Mouse (Mus musculus): Measurements from ENCODE around the gene Platr25.
"Not testable (repeated sequence)": the region's sequence is repeated elsewhere in the genome, so short reads cannot be mapped to it uniquely, and the experiment has no call there.

- TF ChIP-seq CTCF (IDR thresholded peaks at IDR 0.05; ENCODE audit: low read depth, low read length); POLR2A (IDR thresholded peaks at IDR 0.05; ENCODE audit: extremely low read depth, insufficient read depth, low read length): not testable (repeated sequence)
Observed at GRCm38 (mm10) chr13:62807981-62808380, 47.5 kb upstream of the Platr25 start.

Measured in liver, adult 2 months (tissue).